In the genomic region with DNA sequence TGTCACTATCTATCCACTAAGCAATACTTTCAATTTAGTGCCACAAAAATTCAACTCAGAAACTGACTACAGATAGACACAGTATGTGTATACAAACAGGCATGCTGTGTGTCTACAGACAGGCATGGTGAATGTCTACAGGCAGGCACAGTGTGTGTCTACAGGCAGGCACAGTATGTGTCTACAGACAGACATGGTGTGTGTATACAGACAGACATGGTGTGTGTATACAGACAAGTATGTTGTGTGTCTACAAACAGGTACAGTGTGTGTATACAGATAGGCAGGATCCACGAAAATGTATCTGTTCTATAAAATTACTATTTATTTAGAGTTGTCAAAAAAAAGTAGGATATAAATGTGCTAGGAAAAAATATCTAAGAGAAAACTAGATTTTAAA, we compare ENCODE assay signal across 16 mouse cellular contexts.
"Had no signal": no experiment of that assay in that cellular context is flagged by ENCODE, and none has a peak within 500 bp of the region (broad histone marks: within the 10 kb centered on the region; RNA-seq: fewer than 3 reads in every experiment).

No protein-coding gene starts in this region.

- H3K4me1 ChIP-seq: neural tube, embryonic 15.5 days; stomach, embryonic 15.5 days had no signal

- DNase-seq: retina, postnatal 1 day; right cerebral cortex, adult 18-20 months; right cerebral cortex, postnatal 14 days; right cerebral cortex, postnatal 25 days; right cerebral cortex, postnatal 4 days; spleen, adult 18-20 months; thymus, adult 18-20 months; thymus, adult 2 months; thymus, postnatal 14 days; thymus, postnatal 25 days; thymus, postnatal 36 days; thymus, postnatal 4 days had no signal

- H3K9ac ChIP-seq: neural tube, embryonic 13.5 days; neural tube, embryonic 15.5 days; stomach, embryonic 15.5 days had no signal

- H3K9me3 ChIP-seq: neural tube, embryonic 13.5 days; neural tube, embryonic 15.5 days; stomach, embryonic 15.5 days had no signal

- H3K36me3 ChIP-seq: neural tube, embryonic 13.5 days; neural tube, embryonic 15.5 days; stomach, embryonic 15.5 days had no signal

- H3K4me3 ChIP-seq: neural tube, embryonic 13.5 days; neural tube, embryonic 15.5 days; stomach, embryonic 15.5 days had no signal

- H3K4me2 ChIP-seq: neural tube, embryonic 13.5 days; neural tube, embryonic 15.5 days; stomach, embryonic 15.5 days had no signal

- H3K27ac ChIP-seq: neural tube, embryonic 13.5 days; neural tube, embryonic 15.5 days; stomach, embryonic 15.5 days; stomach, postnatal 0 days had no signal

- H3K27me3 ChIP-seq: neural tube, embryonic 13.5 days; neural tube, embryonic 15.5 days; stomach, embryonic 15.5 days had no signal
